In genomic region chr1:89232391-89232790, GRCm38 (mm10) we compare ENCODE assay signal across 18 mouse cellular contexts.
DNase-seq lines count a peak whose midpoint lies in the region; ATAC-seq and TF ChIP-seq lines count a peak whose summit lies in the region.
"Had no signal": no experiment of that assay in that cellular context is flagged by ENCODE, and none has a peak within 500 bp of the region (broad histone marks: within the 10 kb centered on the region; RNA-seq: fewer than 3 reads in every experiment).

No protein-coding gene starts in this region.

- H3K36me3 ChIP-seq in kidney, postnatal 0 days (ENCODE audit: insufficient read depth, low read length), result no peaks in the 10 kb centered on the region
- no peaks in the 10 kb centered on the region for H3K36me3 ChIP-seq in kidney, adult 2 months (ENCODE audit: control insufficient read depth, insufficient read depth, low read length)
- H3K36me3 ChIP-seq in liver, postnatal 0 days (replicated peaks; ENCODE audit: insufficient read depth, low read length), result no peaks in the 10 kb centered on the region
- no peaks in the 10 kb centered on the region for H3K36me3 ChIP-seq in liver, embryonic 12.5 days
- H3K36me3 ChIP-seq: embryonic facial prominence, embryonic 10.5 days; heart, embryonic 15.5 days; hindbrain, embryonic 15.5 days had no signal

- no peaks in the 10 kb centered on the region for H3K4me1 ChIP-seq in kidney, postnatal 0 days (replicated peaks; ENCODE audit: insufficient read depth, low read length)
- no peaks in the 10 kb centered on the region for H3K4me1 ChIP-seq in kidney, adult 2 months (ENCODE audit: control insufficient read depth, insufficient read depth, low read length)
- H3K4me1 ChIP-seq in liver, postnatal 0 days (ENCODE audit: insufficient read depth), result no peaks in the 10 kb centered on the region
- no peaks in the 10 kb centered on the region for H3K4me1 ChIP-seq in liver, embryonic 12.5 days
- H3K4me1 ChIP-seq: heart, embryonic 15.5 days had no signal

- H3K27ac ChIP-seq in gastrocnemius, adult 2 months, result no peak overlapping the region
- no peak overlapping the region for H3K27ac ChIP-seq in kidney, postnatal 0 days
- H3K27ac ChIP-seq in kidney, adult 2 months (ENCODE audit: insufficient read depth, low read depth, low read length), result no peak overlapping the region
- H3K27ac ChIP-seq in liver, postnatal 0 days (ENCODE audit: low read depth), result no peak overlapping the region
- H3K27ac ChIP-seq in liver, embryonic 12.5 days, result no peak overlapping the region
- H3K27ac ChIP-seq: embryonic facial prominence, embryonic 10.5 days; forebrain, embryonic 13.5 days; heart, adult 2 months; heart, embryonic 15.5 days; hindbrain, embryonic 15.5 days had no signal

- no peak for TF ChIP-seq POLR2A in kidney, adult 2 months (IDR thresholded peaks at IDR 0.05; ENCODE audit: low read depth, low read length)

- H3K27me3 ChIP-seq in kidney, postnatal 0 days (ENCODE audit: insufficient read depth, low read length), result no peaks in the 10 kb centered on the region
- no peaks in the 10 kb centered on the region for H3K27me3 ChIP-seq in kidney, adult 2 months (replicated peaks; ENCODE audit: control insufficient read depth, insufficient read depth, low read length)
- 0 out of 2 replicates have a peak, but pooled peaks cover 2% of the 10 kb centered on the region for H3K27me3 ChIP-seq in liver, postnatal 0 days (ENCODE audit: insufficient read depth, low read length)
- H3K27me3 ChIP-seq in liver, embryonic 12.5 days (replicated peaks), result no peaks in the 10 kb centered on the region; the same call in 1 of the 2 replicates
- H3K27me3 ChIP-seq: CH12.LX; heart, embryonic 15.5 days; hindbrain, embryonic 15.5 days had no signal

- ATAC-seq in kidney, postnatal 0 days (replicated peaks; ENCODE audit: low FRiP score, low read depth), result no peak
- ATAC-seq in liver, postnatal 0 days, result no peak
- no peak for ATAC-seq in liver, embryonic 12.5 days
- no peak for ATAC-seq in megakaryocyte-erythroid progenitor cell, adult 5-6 weeks (replicated peaks; ENCODE audit: low FRiP score, low TSS enrichment, poor library complexity, severe bottlenecking)
- ATAC-seq: forebrain, embryonic 13.5 days had no signal

- no peak for TF ChIP-seq EP300 in liver, postnatal 0 days (IDR thresholded peaks at IDR 0.05; ENCODE audit: low read depth)

- TF ChIP-seq CTCF in gastrocnemius, adult 2 months (IDR thresholded peaks at IDR 0.05), result peak; percentile 23; the same call in 1 of the 2 replicates
- TF ChIP-seq CTCF in kidney, postnatal 0 days (IDR thresholded peaks at IDR 0.05; ENCODE audit: low read depth), result peak; percentile 37; the same call in 1 of the 2 replicates
- TF ChIP-seq CTCF in kidney, adult 2 months (conservative IDR thresholded peaks at IDR 0.05; ENCODE audit: insufficient read depth, insufficient read length, low read depth, low read length), result no peak
- peak; percentile 14; the same call in 1 of the 2 replicates for TF ChIP-seq CTCF in liver, postnatal 0 days (IDR thresholded peaks at IDR 0.05; ENCODE audit: low read depth)

- no peak overlapping the region for H3K4me3 ChIP-seq in gastrocnemius, adult 2 months
- H3K4me3 ChIP-seq in kidney, postnatal 0 days (replicated peaks; ENCODE audit: low read depth, low read length), result no peak overlapping the region
- H3K4me3 ChIP-seq in kidney, adult 2 months (ENCODE audit: insufficient read depth, low read depth, low read length), result no peak overlapping the region
- H3K4me3 ChIP-seq in liver, postnatal 0 days (ENCODE audit: low read depth, low read length), result no peak overlapping the region
- H3K4me3 ChIP-seq in liver, embryonic 12.5 days, result no peak overlapping the region
- H3K4me3 ChIP-seq: embryonic facial prominence, embryonic 10.5 days; forebrain, embryonic 13.5 days; heart, adult 2 months; heart, embryonic 15.5 days; hindbrain, embryonic 15.5 days had no signal

- H3K9ac ChIP-seq in kidney, postnatal 0 days (ENCODE audit: low read depth, low read length), result no peak overlapping the region
- H3K9ac ChIP-seq in liver, postnatal 0 days (replicated peaks), result no peak overlapping the region
- no peak overlapping the region for H3K9ac ChIP-seq in liver, embryonic 12.5 days
- H3K9ac ChIP-seq: forebrain, embryonic 13.5 days; heart, embryonic 15.5 days; hindbrain, embryonic 15.5 days had no signal

- no peak for DNase-seq in gastrocnemius, adult 2 months
- DNase-seq in gastrocnemius, adult 18-20 months (ENCODE audit: low spot score), result no peak
- peak; percentile 24 for DNase-seq in kidney, postnatal 0 days (ENCODE audit: low spot score)
- no peak for DNase-seq in kidney, adult 2 months
- no peak for DNase-seq in liver, postnatal 0 days
- DNase-seq in 3T3-L1 (ENCODE audit: low read depth, low spot score), result peak; percentile 11
- DNase-seq: adrenal gland, adult 8-10 months; adrenal gland, postnatal 36 days; cerebellum, adult 2 months; heart, adult 2 months had no signal

- intact Hi-C loops in gastrocnemius, adult 2 months (cut with DNase I), result loop anchor here (5.0 kb wide), 2 partner anchors 220 to 375 kb away; partner anchors contain the start of gene Agap1

- no peaks in the 10 kb centered on the region for H3K9me3 ChIP-seq in kidney, postnatal 0 days (replicated peaks; ENCODE audit: low read length)
- no peaks in the 10 kb centered on the region for H3K9me3 ChIP-seq in liver, postnatal 0 days (ENCODE audit: low read length)
- H3K9me3 ChIP-seq in liver, embryonic 12.5 days (replicated peaks), result no peaks in the 10 kb centered on the region
- H3K9me3 ChIP-seq: embryonic facial prominence, embryonic 10.5 days; forebrain, embryonic 13.5 days; heart, embryonic 15.5 days; hindbrain, embryonic 15.5 days had no signal

- H3K4me2 ChIP-seq in kidney, postnatal 0 days (ENCODE audit: low read length), result no peak overlapping the region
- no peak overlapping the region for H3K4me2 ChIP-seq in liver, postnatal 0 days (ENCODE audit: low read depth, low read length)
- no peak overlapping the region for H3K4me2 ChIP-seq in liver, embryonic 12.5 days
- H3K4me2 ChIP-seq: forebrain, embryonic 13.5 days; heart, embryonic 11.5 days; heart, embryonic 15.5 days; hindbrain, embryonic 15.5 days had no signal

- WGBS in kidney, postnatal 0 days, result 73% methylated on average over 5 of the region's 5 CpGs
- WGBS in kidney, adult 2 months, result 80% methylated on average over 5 of the region's 5 CpGs
- 54% methylated on average over 5 of the region's 5 CpGs for WGBS in liver, postnatal 0 days (ENCODE audit: insufficient replicate concordance)
- WGBS in liver, embryonic 12.5 days (ENCODE audit: insufficient replicate concordance), result 56% methylated on average over 5 of the region's 5 CpGs

Comparison
In these comparisons a context has a peak if more than half of its experiments do, and no peak if none do; other contexts are left out.
1. DNase-seq: peak in kidney, postnatal 0 days (single experiment) and 3T3-L1 (single experiment); none in gastrocnemius, adult 2 months (single experiment), gastrocnemius, adult 18-20 months (single experiment), kidney, adult 2 months (single experiment) and liver, postnatal 0 days (single experiment).